8 mouse cellular contexts compared by ENCODE assay signal in genomic region chr5:144963401-144963800, GRCm38 (mm10). TPM values are rescaled to one million over a fixed set of nuclear protein-coding genes. Genes with fewer than 3 reads are reported as not detected.
DNase-seq lines count a peak whose midpoint lies in the region; ATAC-seq and TF ChIP-seq lines count a peak whose summit lies in the region.

No protein-coding gene starts in this region.

- peaks cover 2 to 17% of the 10 kb centered on the region in 2 experiments; a peak in 3 of 4 replicates for H3K4me1 ChIP-seq in ES-E14 (ENCODE audit: control insufficient read depth in 2 of 2, insufficient read depth in 2 of 2, low read length in 2 of 2, poor library complexity in 1 of 2)
- H3K4me1 ChIP-seq in forebrain, embryonic 16.5 days (replicated peaks; ENCODE audit: control insufficient read depth, insufficient read depth, low read length) = peaks cover 36% of the 10 kb centered on the region

- H3K4me2 ChIP-seq in forebrain, embryonic 16.5 days (ENCODE audit: low read length) = peak overlapping the region; percentile 82

- no peaks in the 10 kb centered on the region; the same call in 1 of the 2 replicates for H3K27me3 ChIP-seq in forebrain, embryonic 16.5 days (replicated peaks; ENCODE audit: control insufficient read depth, insufficient read depth, low read length)

- DNase-seq in frontal cortex, postnatal 25 days (ENCODE audit: low spot score in 2 of 2) = no peak
- no peak for DNase-seq in ES-E14 (ENCODE audit: low read depth, low spot score)
- DNase-seq in kidney, adult 11 months = peak; percentile 29
- peak; percentile 54 for DNase-seq in lung, postnatal 14 days

- ATAC-seq in frontal cortex, adult (ENCODE audit: low TSS enrichment) = 0 out of 2 replicates have a peak, but pooled peaks have one; percentile 8
- ATAC-seq in forebrain, embryonic 16.5 days = no peak
- no peak for ATAC-seq in activated CD4-positive, CD25-positive, alpha-beta regulatory T cell, adult 4 months
- ATAC-seq in megakaryocyte-erythroid progenitor cell, adult 5-6 weeks (replicated peaks; ENCODE audit: low FRiP score, low TSS enrichment, poor library complexity, severe bottlenecking) = no peak

- H3K27ac ChIP-seq in ES-E14 (ENCODE audit: insufficient read depth, low read depth, low read length, poor library complexity, severe bottlenecking) = no peak overlapping the region
- H3K27ac ChIP-seq in forebrain, embryonic 16.5 days (ENCODE audit: low read length) = peak overlapping the region; percentile 59

- H3K36me3 ChIP-seq in ES-E14 (ENCODE audit: control insufficient read depth, insufficient read depth, low read length, poor library complexity, severe bottlenecking) = no peaks in the 10 kb centered on the region
- no peaks in the 10 kb centered on the region for H3K36me3 ChIP-seq in forebrain, embryonic 16.5 days (ENCODE audit: control insufficient read depth, insufficient read depth)

- H3K9ac ChIP-seq in ES-E14 (ENCODE audit: insufficient read depth, low read depth, low read length, poor library complexity, severe bottlenecking) = peak overlapping the region; percentile 2; the same call in 1 of the 2 replicates
- H3K9ac ChIP-seq in forebrain, embryonic 16.5 days (replicated peaks; ENCODE audit: low read depth, low read length) = no peak overlapping the region

- peak overlapping the region; percentile 1 to 9; a peak in 2 of 4 replicates for H3K4me3 ChIP-seq in ES-E14 (ENCODE audit: insufficient read depth in 1 of 2, low read depth in 1 of 2, low read length in 2 of 2, poor library complexity in 1 of 2, severe bottlenecking in 1 of 2)
- H3K4me3 ChIP-seq in forebrain, embryonic 16.5 days (replicated peaks; ENCODE audit: low read length) = 0 out of 2 replicates have a peak overlapping the region, but pooled peaks have one; percentile 5

- in situ Hi-C loops in ES-E14 (cut with MboI; ENCODE audit: low sequenced_read_pairs in 2 of 2, unreplicated experiment in 2 of 2) = no loop called here

- WGBS in forebrain, embryonic 16.5 days = 44% methylated on average over 3 of the region's 3 CpGs

- H3K9me3 ChIP-seq in ES-E14 (ENCODE audit: control insufficient read depth, insufficient read depth, low read depth, low read length) = no peaks in the 10 kb centered on the region
- no peaks in the 10 kb centered on the region for H3K9me3 ChIP-seq in forebrain, embryonic 16.5 days (ENCODE audit: control insufficient read depth, low read length)

TF ChIP-seq in ES-E14, 5 proteins besides CTCF, POLR2A, EP300 and RAD21:
- TF ChIP-seq MAFK (IDR thresholded peaks at IDR 0.05; ENCODE audit: insufficient read depth, low read depth, low read length) = no peak
- TF ChIP-seq ZNF384 (IDR thresholded peaks at IDR 0.05; ENCODE audit: low read depth, low read length) = no peak
- TF ChIP-seq HCFC1 (IDR thresholded peaks at IDR 0.05; ENCODE audit: borderline replicate concordance, insufficient read depth, low read length) = no peak
- no peak for TF ChIP-seq ZC3H11A (IDR thresholded peaks at IDR 0.05; ENCODE audit: borderline replicate concordance, low read depth, low read length)
- TF ChIP-seq CHD2 (IDR thresholded peaks at IDR 0.05; ENCODE audit: low read depth, low read length) = no peak

RNA-seq across cellular contexts. Expression of gene Smurf1, which starts 2.2 kb away (rescaled TPM):
- total RNA-seq in ES-E14 (2012; rRNA removed) = 17.9 and 19.2 TPM in 2 replicates
- polyA plus RNA-seq in forebrain, embryonic 16.5 days (2015; fragmentation: Nextera tagmentation; extraction: Ambion mirVana) = 25.4 and 28.2 TPM in 2 replicates
- 1 to 10 TPM; 4.0 to 5.2 TPM for polyA plus RNA-seq in activated CD4-positive, CD25-positive, alpha-beta regulatory T cell, adult 4 months (2017; shearing (Covaris generic))
- 1.9 and 4.1 TPM in 2 replicates for total RNA-seq in megakaryocyte-erythroid progenitor cell, adult 5-6 weeks (2014; fragmentation: Nextera tagmentation)
- total RNA-seq in megakaryocyte-erythroid progenitor cell, adult 5-6 weeks (2017) = 1.0 and 5.1 TPM in 2 replicates

Comparison
In these comparisons a context has a peak if more than half of its experiments do, and no peak if none do; other contexts are left out.
1. DNase-seq: peak in kidney, adult 11 months (single experiment) and lung, postnatal 14 days (single experiment); none in frontal cortex, postnatal 25 days (0 of 2) and ES-E14 (single experiment).